Mouse (Mus musculus): ENCODE data around the gene Ptcd2.

Ptcd2 gene

GRCm38 (mm10) chr13:99358921-99359320, 14.4 kb upstream of the Ptcd2 start:
- in situ Hi-C loops (cut with MboI; ENCODE audit: unreplicated experiment in 2 of 2) = loop anchor here (25.0 kb wide), 3 partner anchors 653 to 1478 kb away; partner anchors contain the start of genes Mccc2 (in 1 of the 2) and Slc30a5 (in 1 of the 2)

DNA sequence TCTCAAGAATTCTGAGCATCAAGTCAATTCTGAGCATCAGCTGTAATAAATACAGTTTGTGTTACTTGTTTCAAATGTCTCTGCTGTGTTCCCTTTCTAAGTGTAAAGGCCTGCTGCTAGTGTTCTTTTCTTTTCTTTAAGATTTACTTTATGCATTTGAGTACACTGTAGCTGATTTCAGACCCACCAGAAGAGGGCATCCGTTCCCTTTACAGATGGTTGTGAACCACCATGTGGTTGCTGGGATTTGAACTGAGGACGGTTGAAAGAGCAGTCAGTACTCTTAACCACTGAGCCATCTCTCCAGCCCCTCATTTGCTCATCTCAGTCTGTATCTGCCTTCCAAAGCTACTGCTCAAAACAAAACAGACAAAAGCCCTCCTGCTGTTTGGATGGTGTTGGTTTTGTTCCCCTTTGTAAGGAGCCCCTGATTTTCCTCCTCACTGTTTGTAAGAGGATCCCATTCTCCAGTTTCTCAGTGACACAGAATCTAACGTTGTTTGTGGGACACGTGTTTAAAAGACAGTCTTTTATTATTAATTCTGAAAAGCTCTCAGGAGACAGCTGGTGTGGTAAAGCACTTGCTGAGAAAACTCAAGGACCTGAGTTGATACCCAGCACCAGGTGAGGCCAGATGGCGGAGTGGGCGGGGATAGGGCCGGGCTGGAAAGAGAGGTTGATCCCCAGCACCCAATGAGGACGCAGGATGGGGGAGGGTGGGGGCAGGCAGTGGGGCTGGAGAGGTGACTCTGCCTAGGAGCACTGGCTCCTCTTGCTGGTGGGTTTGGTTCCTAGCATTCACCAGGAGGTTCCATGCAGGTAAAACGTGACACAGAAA, 12.1 kb upstream of the Ptcd2 start:
- in situ Hi-C loops (cut with MboI; ENCODE audit: unreplicated experiment in 2 of 2) = loop anchor here (25.0 kb wide), 3 partner anchors 656 to 1481 kb away; partner anchors contain the start of genes Mccc2 (in 1 of the 2) and Slc30a5 (in 1 of the 2)

DNA sequence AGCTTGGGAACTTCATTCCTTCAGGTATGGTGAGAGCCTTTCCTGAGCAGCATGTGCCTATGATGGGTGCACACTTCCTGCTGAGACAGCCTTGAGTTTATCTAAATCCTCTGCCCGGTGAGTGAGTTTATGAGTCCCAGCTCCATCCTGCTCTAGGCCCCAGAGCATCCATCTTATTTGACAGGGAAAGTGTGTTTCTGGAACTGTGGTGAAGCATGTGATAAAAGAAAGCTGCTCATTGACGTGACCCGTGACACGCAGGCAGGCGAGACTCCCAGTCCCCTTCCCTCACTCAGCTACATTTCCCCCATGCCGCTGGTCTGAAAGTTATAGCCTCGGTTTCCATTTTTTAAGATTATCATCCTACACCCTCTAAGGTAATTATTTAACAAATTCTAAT, 11.4 kb upstream of the Ptcd2 start:
- in situ Hi-C loops (cut with MboI; ENCODE audit: unreplicated experiment in 2 of 2) = loop anchor here (25.0 kb wide), 3 partner anchors 656 to 1481 kb away; partner anchors contain the start of genes Mccc2 (in 1 of the 2) and Slc30a5 (in 1 of the 2)

DNA sequence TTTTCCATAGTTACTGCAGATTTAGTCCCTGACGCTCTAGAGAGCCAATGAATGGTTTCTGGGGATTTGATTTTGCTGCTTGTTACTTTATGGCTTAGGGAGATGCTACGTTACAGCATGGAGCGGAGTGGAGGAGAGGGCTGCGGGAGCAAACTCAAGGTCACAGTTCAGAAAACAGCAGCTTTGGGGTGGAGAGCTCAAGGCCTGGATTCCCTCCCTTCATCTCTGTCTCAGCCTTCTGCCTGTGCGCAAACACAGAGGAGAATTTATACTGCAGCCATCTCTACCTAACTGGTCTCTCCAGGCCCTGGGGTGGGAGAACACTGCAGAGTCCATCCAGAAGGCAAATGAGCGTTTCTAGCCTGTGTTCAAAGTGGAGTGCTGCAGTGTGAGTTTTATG, 10.6 kb upstream of the Ptcd2 start:
- in situ Hi-C loops (cut with MboI; ENCODE audit: unreplicated experiment in 2 of 2) = loop anchor here (25.0 kb wide), 3 partner anchors 657 to 1482 kb away; partner anchors contain the start of genes Mccc2 (in 1 of the 2) and Slc30a5 (in 1 of the 2)

DNA sequence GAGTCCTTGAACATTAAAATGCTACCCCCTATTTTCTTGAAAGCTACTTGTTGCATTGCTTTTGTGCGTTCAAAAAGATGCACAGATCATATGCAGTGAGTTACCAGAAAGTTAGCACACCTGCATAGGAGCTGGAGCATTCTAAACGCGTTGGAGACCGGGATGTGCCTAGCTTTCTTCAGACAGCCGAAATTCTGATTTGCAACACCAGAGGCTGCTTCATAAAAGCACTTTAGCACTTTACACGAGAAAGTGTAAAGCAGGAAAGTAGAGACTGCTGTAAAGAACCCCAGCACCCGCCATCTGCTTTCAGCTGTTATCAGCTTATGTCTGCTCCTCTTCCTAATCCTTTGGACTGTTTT, 9.0 kb upstream of the Ptcd2 start:
- in situ Hi-C loops (cut with MboI; ENCODE audit: unreplicated experiment in 2 of 2) = loop anchor here (25.0 kb wide), 3 partner anchors 659 to 1484 kb away; partner anchors contain the start of genes Mccc2 (in 1 of the 2) and Slc30a5 (in 1 of the 2)

DNA sequence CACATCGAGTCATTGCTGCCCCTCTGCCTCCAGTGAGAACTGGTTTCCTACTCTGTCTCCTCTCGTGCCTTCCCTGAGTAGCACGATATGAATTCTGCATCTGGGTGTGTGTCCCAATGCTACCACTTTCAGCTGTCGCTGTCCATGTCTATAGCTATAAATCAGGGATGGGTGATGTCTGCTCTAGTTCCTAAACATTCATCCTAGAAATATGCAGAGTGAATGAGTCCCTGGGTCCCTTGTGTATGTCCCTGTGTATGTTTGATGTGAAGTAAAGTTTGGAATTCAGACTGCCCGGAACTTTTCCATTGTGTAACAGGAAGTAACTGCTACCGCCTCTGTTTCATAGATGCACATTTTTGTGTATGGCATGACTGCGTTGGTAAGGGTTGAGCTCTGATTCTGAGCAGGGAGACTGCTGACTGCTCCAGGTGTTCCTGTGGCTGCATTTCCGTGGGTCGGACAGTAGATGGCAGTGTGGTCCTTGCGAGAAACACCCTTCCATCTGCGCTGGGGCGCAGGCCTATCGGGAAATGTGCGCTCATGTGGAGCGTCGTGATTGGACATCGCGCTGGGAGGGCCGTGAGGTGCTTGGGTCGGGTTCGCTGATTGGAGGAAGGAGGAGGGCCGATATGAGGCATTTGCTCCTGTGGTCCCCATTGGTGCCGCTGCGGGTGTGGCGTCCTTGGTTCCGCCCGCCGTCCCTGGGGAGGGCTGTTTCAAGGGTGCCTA, 8.4 kb upstream of the Ptcd2 start:
- in situ Hi-C loops (cut with MboI; ENCODE audit: unreplicated experiment in 2 of 2) = loop anchor here (25.0 kb wide), 3 partner anchors 659 to 1484 kb away; partner anchors contain the start of genes Mccc2 (in 1 of the 2) and Slc30a5 (in 1 of the 2)

DNA sequence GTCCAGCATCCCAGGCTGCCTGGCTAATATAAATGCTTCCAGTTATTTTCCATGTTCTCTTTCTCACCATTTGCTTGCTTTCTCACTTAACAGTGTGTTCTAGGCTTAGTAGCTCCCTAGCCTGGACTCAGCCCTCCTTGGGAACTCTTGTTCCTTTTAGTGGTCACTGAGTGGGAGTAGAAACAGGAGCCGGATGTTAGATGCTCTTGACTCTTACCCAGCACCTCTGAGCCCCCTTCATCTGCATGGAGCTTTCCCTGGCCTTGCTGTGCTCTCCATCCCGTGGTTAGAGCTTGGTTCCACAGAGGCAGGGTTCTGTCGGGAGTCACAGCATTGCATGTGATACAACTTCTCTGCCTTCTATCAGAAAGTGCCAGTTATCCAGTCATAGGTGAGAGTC, 7.1 kb upstream of the Ptcd2 start:
- in situ Hi-C loops (cut with MboI; ENCODE audit: unreplicated experiment in 2 of 2) = loop anchor here (25.0 kb wide), 3 partner anchors 661 to 1486 kb away; partner anchors contain the start of genes Mccc2 (in 1 of the 2) and Slc30a5 (in 1 of the 2)

DNA sequence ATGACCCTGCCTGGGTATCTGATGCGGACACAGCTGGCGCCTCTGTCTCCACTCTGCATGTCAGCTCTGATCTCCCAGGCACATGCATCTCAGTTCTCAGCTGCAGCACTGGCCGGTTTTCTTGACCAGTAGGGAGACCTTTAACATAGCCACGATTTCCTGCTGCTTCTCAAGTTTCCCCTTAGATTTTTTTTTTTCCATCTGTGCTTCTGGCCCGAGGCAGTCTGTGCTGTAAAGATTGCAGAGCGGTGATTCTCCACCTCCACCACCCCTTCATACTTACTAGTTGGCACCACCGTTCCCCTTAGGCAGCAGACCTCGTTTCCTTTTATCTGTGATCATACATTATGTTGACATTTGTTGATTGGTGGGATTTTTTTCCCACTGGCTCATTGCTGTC, 6.7 kb upstream of the Ptcd2 start:
- in situ Hi-C loops (cut with MboI; ENCODE audit: unreplicated experiment in 2 of 2) = loop anchor here (25.0 kb wide), 3 partner anchors 661 to 1486 kb away; partner anchors contain the start of genes Mccc2 (in 1 of the 2) and Slc30a5 (in 1 of the 2)

DNA sequence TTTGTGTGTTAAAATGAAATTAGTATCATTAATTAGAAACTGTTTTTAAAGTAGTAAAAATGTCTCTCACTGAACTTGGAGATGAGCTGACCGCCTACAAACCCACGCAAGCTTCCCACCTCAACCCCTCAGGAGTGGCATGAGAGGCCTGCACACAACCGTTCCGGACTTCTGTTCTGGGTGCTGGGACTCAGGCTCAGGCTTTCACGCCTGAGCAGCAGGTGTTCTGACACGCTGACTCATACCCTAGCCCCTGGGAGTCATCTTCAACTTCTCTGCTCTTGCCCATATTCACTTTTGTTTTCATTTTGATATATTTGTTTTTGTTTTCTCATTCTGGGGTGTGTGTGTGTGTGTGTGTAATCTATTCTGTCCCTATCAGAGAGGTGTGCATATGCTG, 5.5 kb upstream of the Ptcd2 start:
- in situ Hi-C loops (cut with MboI; ENCODE audit: unreplicated experiment in 2 of 2) = loop anchor here (25.0 kb wide), 3 partner anchors 662 to 1487 kb away; partner anchors contain the start of genes Mccc2 (in 1 of the 2) and Slc30a5 (in 1 of the 2)

DNA sequence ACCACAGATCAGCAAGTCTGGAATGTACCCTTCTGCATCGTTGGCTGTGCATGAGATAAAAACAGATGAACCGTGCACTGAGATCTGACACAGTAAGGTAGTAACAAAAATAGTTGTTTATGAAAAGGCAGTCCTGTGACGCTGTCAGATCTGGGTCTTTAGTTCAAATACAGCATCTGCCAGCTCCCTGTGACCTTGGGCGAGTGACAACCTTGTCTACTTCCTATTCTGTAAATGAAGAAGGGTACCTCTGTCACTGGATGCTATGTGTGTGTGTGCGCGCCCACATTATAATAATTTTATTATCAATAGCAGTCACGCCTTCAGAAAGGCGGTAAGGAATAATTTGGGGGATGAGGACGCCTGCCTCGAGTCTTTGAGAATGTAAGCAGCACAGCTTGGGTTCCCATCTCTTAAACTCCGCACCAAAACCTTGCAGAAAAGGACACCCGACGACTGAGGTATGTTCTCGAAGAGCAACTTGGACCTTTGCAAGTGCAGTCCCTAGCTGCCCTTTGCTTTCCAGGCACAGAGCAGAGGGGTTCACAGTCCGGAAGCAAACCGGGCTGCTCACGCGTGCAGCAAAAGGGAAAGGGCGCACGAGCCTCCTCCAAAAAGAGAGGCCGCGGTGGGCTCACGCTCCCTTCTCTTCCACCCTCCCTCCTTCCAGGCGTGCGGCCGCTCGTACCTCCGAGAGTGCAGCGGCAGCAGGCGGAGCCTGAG, 468 bp downstream of the Ptcd2 start:
- in situ Hi-C loops (cut with MboI; ENCODE audit: unreplicated experiment in 2 of 2) = loop anchor here (10.0 to 25.0 kb wide), 7 partner anchors 529 to 1082 kb away; partner anchors contain the start of genes Fcho2 (in 2 of the 2), Ankra2 (in 1 of the 2), Bdp1 (in 1 of the 2) and Btf3 (in 1 of the 2)

DNA sequence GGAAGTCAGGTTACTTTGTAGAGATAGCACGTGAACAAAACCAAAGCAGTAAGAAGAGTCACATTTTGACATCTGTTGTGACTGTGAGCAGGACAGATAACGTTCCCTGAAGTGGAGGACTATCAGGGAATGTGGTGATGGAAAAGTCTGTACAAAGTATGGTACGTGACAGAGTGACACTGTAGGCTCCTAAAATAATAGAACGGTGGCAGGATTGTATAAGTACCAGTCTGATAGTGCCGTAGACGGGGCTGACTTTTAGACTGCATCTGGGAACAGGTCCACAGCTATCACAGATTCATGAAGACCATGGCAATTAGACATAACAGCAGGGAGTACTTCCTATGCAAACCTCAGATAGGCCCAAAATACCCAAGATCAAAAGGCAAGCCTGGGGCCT, 3.0 kb downstream of the Ptcd2 start:
- in situ Hi-C loops (cut with MboI; ENCODE audit: unreplicated experiment in 2 of 2) = loop anchor here (10.0 to 25.0 kb wide), 7 partner anchors 527 to 1079 kb away; partner anchors contain the start of genes Fcho2 (in 2 of the 2), Ankra2 (in 1 of the 2), Bdp1 (in 1 of the 2) and Btf3 (in 1 of the 2)

GRCm38 (mm10) chr13:99337510-99337909, 7.0 kb downstream of the Ptcd2 start:
- in situ Hi-C loops (cut with MboI; ENCODE audit: unreplicated experiment in 2 of 2) = loop anchor here (25.0 kb wide), 4 partner anchors 525 to 1075 kb away; partner anchors contain the start of genes Ankra2 (in 1 of the 2), Btf3 (in 1 of the 2), Fcho2 (in 1 of the 2) and Utp15 (in 1 of the 2)

GRCm38 (mm10) chr13:99331255-99331654, 13.2 kb downstream of the Ptcd2 start:
- in situ Hi-C loops (cut with MboI; ENCODE audit: unreplicated experiment in 2 of 2) = loop anchor here (25.0 kb wide), 4 partner anchors 519 to 1069 kb away; partner anchors contain the start of genes Ankra2 (in 1 of the 2), Btf3 (in 1 of the 2), Fcho2 (in 1 of the 2) and Utp15 (in 1 of the 2)

- in situ Hi-C loops (cut with MboI; ENCODE audit: unreplicated experiment in 2 of 2) = loop anchor here (25.0 kb wide), 2 partner anchors 462 to 612 kb away; no protein-coding TSS in a partner anchor
These were observed 20.2 kb downstream of the Ptcd2 start for GRCm38 (mm10) chr13:99324337-99324685.

DNA sequence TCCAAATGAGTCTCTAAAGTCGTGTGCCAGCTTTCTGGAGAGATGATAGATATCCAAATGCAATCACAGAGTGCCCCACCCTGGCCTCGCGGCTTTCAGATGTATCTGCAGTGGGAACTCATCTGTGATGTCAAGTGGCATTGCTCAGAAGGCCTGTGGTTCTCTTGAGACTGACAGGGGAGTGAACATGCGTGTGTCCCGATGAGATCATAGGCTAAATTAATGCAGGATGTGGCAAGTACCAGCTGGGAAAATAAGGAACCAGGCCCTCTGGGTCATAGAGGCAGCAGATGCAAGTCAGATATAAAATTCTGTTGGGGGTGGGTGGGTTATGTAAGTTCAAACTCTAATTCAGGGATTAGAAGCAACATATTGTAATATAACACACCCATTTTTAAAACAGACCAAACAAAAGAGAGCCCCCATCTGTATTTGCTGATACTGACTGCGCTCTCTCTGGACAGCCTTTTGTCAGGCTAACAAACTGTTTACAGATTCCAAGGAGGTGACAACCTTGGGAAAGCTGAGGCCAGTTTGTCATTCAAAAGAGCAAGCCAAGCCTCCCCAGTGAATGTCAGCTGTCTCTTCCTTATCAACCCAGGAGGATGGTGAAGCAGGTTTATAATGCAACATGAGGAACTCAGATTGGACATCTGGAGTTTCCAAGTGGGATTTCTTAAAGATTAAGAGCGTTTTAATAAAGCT, 20.7 kb downstream of the Ptcd2 start:
- in situ Hi-C loops (cut with MboI; ENCODE audit: unreplicated experiment in 2 of 2) = loop anchor here (25.0 kb wide), 2 partner anchors 461 to 611 kb away; no protein-coding TSS in a partner anchor

DNA sequence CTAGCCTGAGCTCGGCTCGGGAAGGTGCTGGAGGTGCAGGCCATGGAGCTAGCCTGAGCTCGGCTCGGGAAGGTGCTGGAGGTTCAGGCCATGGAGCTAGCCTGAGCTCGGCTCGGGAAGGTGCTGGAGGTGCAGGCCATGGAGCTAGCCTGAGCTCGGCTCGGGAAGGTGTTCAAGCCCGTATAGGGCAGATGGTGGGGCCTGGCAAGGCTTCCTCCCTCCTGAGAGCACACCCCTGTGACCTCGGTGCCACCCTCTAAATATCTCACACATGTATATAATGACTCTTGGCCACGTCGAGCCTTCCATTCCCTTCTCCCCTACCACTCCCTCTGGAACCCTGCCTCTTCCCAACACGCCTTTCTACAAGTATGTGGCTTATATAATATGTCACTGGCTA, 21.6 kb downstream of the Ptcd2 start:
- in situ Hi-C loops (cut with MboI; ENCODE audit: unreplicated experiment in 2 of 2) = loop anchor here (25.0 kb wide), 2 partner anchors 461 to 611 kb away; no protein-coding TSS in a partner anchor

GRCm38 (mm10) chr13:99320453-99320852, 24.1 kb downstream of the Ptcd2 start:
- in situ Hi-C loops (cut with MboI; ENCODE audit: unreplicated experiment in 2 of 2) = loop anchor here (25.0 kb wide), 2 partner anchors 458 to 608 kb away; no protein-coding TSS in a partner anchor

DNA sequence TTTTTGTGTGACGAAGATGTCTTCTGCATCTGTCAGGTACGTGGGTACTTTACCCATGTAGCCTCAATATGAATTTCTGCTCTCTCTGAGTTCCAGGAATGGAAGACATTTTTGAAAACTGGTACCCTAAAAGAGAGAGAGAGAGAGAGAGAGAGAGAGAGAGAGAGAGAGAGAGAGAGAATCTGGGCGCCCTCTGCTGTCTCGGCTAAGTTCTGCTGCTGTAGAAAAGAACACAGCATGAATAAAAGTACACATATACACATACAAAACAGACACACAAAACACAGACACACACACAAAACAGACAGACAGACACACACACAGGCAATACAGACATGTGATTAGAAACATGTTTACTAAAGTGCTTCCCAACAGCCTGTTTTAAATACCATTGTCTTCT, 27.4 kb downstream of the Ptcd2 start:
- in situ Hi-C loops (cut with MboI; ENCODE audit: unreplicated experiment in 2 of 2) = loop anchor here (25.0 kb wide), 2 partner anchors 455 to 605 kb away; no protein-coding TSS in a partner anchor
